Mouse (Mus musculus): Measurements from ENCODE around the gene Chmp4b. TPM values are rescaled to one million over a fixed set of nuclear protein-coding genes. Genes with fewer than 3 reads are reported as not detected.
A peak's percentile ranks its signal among the peaks of the same experiment; 100 is the strongest.

Chmp4b gene
- total RNA-seq, 2 experiments from 2014 or later, result 91.1 to 97.2 TPM

- peak; percentile 15 for DNase-seq
Observed at GRCm38 (mm10) chr2:154676653-154677609, 25.4 kb downstream of the Chmp4b start.

GRCm38 (mm10) chr2:154677651-154678139, 26.2 kb downstream of the Chmp4b start:
- DNase-seq, result peak; percentile 53
- intact Hi-C loops (cut with DNase I; ENCODE audit: low total_unique reads), result no loop called here

More at GRCm38 (mm10) chr2:154676653-154677609, 25.4 kb downstream of the Chmp4b start:
- intact Hi-C loops (cut with DNase I; ENCODE audit: low total_unique reads), result no loop called here

DNA sequence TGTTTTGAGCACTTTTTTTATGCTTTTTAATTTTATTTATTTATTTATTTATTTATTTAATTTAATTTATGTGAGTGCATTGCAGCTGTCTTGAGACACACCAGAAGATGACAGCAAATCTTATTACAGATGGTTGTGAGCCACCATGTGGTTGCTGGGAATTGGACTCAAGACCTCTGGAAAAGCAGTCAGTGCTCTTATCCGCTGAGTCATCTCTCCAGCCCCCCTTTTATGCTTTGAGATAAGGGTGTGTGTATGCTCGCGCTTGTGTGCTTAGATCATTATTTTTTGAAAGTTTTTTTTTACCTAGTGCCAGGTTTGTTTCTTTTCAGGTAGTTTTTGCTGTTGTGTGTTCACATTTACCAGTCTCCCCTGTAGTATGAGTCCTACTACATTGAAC, 27.5 kb downstream of the Chmp4b start:
- intact Hi-C loops (cut with DNase I; ENCODE audit: low total_unique reads), result no loop called here
- DNase-seq, result no peak

GRCm38 (mm10) chr2:154680337-154680736, 28.8 kb downstream of the Chmp4b start:
- no peak for DNase-seq
- intact Hi-C loops (cut with DNase I; ENCODE audit: low total_unique reads), result no loop called here

- intact Hi-C loops (cut with DNase I; ENCODE audit: low total_unique reads), result no loop called here
Observed at GRCm38 (mm10) chr2:154680941-154681340, 29.4 kb downstream of the Chmp4b start.

DNA sequence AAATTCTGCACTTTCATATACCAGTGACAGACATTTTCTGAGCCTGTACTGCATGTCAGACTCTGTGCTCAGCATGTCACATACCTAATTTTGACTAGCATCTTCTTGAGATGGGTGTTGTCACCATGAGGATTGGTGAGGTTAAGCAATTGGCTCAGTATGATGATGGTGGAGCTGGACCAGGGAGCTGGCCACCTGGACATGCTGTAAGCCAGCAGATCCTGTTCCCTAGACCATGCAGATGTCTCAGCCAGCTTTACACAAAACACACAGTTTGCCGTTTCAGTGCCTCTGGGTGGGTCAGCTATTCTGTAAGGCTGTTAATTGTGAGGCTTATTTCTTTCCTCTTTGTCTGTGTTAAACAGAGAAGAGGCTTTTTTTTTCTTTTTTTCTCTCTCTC, 31.2 kb downstream of the Chmp4b start:
- no peak for DNase-seq
- intact Hi-C loops (cut with DNase I; ENCODE audit: low total_unique reads), result no loop called here

More at GRCm38 (mm10) chr2:154680941-154681340, 29.4 kb downstream of the Chmp4b start:
- no peak for DNase-seq

GRCm38 (mm10) chr2:154684901-154685470, 33.5 kb downstream of the Chmp4b start:
- DNase-seq, result no peak
- intact Hi-C loops (cut with DNase I; ENCODE audit: low total_unique reads), result no loop called here

- no peak for DNase-seq
Observed at GRCm38 (mm10) chr2:154685772-154686171, 34.3 kb downstream of the Chmp4b start.

DNA sequence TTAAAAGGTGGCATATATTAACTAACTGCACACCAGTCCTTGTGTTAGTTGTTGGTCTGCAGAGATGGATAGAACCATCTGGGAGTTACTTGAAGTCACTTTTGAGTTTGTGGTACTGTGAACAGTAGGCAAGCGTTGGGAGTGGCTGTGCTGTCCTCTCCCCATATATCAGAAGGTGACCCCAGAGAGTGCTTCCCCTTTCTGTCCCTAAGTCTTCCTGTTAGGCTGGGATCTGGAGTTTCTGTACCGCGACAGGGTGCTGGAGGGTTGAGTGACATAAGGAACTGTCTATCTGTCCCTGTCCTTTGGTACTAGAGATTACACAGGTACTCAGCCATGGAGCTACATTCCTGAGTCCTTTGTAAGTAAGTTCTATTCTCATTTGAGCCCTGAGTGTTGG, 35.3 kb downstream of the Chmp4b start:
- no peak for DNase-seq
- intact Hi-C loops (cut with DNase I; ENCODE audit: low total_unique reads), result no loop called here

More at GRCm38 (mm10) chr2:154685772-154686171, 34.3 kb downstream of the Chmp4b start:
- intact Hi-C loops (cut with DNase I; ENCODE audit: low total_unique reads), result no loop called here

DNA sequence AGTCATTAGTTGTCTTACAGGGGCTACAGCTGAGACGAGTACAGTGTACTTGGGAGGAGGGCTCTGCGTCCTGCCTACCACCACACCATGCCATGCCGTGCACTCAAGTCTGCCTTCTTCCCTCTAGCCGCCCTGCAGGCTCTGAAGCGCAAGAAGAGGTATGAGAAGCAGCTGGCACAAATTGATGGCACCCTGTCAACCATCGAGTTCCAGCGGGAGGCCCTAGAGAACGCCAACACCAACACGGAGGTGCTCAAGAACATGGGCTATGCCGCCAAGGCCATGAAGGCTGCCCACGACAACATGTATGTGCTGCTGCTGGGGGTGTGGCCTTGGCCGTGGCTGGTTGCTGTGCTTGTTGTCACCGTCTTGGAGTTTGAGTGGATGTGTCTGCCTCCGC, 37.9 kb downstream of the Chmp4b start:
- no peak for DNase-seq
- intact Hi-C loops (cut with DNase I; ENCODE audit: low total_unique reads), result no loop called here

DNA sequence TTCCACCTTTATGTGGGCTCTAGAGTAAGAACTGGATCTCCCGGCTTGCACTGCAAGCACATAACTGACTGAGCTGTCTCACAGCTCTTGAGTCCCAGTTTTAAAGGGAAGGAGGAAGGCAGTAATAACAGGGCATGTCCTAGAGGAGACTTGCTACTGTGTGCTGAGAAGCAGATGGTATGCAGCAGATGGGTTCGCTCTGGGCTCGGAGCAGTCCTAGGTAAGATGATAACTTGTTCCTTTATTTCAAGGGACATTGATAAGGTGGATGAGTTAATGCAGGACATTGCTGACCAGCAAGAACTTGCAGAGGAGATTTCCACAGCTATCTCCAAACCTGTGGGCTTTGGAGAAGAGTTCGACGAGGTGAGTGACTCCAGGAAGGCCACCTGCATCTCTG, 39.5 kb downstream of the Chmp4b start:
- intact Hi-C loops (cut with DNase I; ENCODE audit: low total_unique reads), result no loop called here
- DNase-seq, result no peak

DNA sequence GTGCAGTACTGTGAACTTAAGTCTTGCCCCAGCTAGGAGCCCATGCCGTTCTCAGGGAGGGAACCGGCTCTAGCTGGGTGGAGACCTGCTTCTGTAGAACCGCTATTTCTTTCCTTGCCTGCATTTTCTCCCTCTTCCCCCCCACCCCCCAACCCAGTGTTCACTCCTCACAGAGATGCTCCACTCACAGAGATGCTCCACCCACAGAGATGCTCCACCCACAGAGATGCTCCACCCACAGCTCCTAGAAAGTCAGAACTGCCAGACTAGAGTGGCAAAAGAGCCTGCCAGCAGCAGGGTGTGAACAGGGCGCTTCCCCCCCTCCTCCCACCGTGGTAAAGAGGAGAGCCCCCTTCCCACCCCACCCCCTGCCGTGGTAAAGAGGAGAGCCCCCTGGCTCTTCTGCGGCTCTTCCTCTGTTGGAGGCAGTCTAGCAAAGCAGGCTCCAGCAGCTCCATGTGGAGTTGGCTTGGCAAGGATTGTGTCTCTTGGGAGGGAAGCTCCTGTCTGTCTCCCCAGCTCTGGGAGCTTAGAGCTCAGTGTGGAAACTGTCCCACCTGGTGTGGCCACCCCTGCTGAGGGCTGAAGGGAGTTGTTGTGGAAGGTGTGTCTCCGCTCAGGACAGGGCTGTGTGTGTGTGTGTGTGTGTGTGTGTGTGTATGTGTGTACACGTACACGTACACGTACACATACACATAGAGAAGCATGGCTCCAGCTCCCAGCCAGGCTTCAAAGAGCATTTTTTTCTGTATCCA, 41.9 kb downstream of the Chmp4b start:
- no peak for DNase-seq
- intact Hi-C loops (cut with DNase I; ENCODE audit: low total_unique reads), result no loop called here

DNA sequence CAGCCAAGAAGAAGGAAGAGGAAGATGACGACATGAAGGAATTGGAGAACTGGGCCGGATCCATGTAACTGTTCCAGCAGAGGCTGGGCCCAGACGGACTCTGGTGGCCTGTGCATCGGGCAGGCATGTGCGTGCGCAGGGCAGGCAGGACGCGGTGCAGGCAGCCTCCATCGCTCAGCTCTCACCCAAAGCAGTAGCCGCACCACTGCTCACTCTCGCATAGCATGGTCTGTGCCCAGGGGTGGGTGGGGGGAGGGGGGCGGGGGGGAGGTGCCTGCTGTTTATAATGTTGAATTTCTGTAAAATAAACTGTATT, 42.4 kb downstream of the Chmp4b start:
- intact Hi-C loops (cut with DNase I; ENCODE audit: low total_unique reads), result no loop called here

DNA sequence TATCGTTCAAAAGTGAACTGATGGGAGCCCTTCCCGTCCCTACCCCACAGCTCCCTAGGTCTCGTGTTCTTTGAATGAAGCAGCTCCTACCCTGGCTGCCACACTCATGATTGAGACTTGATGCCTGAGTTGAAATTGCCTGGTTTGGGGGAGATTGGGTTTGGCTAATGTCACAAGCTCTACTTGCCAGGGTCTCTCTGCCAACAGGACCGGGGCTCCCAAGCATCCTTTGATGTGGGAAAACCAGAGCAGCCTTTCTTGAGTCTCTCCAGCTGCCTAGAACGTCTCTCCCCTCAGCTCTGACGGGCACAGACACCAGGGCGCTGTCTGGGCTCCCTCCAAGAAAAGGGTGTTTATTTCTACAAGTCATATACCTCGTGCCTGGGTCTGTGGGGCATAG, 44.2 kb downstream of the Chmp4b start:
- DNase-seq, result no peak
- intact Hi-C loops (cut with DNase I; ENCODE audit: low total_unique reads), result no loop called here

More for the DNA sequence above, 42.4 kb downstream of the Chmp4b start:
- peak; percentile 55 for DNase-seq

DNA sequence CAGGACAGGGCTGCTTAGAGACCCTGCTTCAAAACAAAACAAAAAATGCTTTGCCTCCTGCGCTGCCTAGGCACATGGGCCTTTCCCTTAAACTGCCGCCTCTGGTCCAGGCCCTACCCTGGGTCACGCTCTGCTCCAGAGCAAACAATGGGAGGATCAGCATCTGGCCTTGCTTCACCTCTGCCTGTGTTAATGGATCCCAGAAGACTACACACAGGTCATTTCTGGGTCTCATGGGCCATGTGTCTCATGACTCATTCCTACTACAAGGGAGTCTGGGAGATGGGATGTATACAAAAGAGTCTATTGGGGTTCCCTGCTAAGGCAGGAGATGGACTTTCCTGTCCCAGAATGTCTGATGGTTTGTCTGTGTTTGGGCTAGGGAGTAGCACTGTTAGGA, 45.2 kb downstream of the Chmp4b start:
- no peak for DNase-seq
- intact Hi-C loops (cut with DNase I; ENCODE audit: low total_unique reads), result no loop called here

- no peak for DNase-seq
- intact Hi-C loops (cut with DNase I; ENCODE audit: low total_unique reads), result no loop called here
Observed at GRCm38 (mm10) chr2:154699360-154699759, 47.9 kb downstream of the Chmp4b start.

GRCm38 (mm10) chr2:154700177-154700576, 48.7 kb downstream of the Chmp4b start:
- DNase-seq, result no peak
- intact Hi-C loops (cut with DNase I; ENCODE audit: low total_unique reads), result loop anchor here (5.0 kb wide), 1 partner anchor 157 kb away; no protein-coding TSS in a partner anchor

- DNase-seq, result peak; percentile 64
- intact Hi-C loops (cut with DNase I; ENCODE audit: low total_unique reads), result loop anchor here (5.0 kb wide), 1 partner anchor 155 kb away; no protein-coding TSS in a partner anchor
Observed at GRCm38 (mm10) chr2:154702637-154703315, 51.3 kb downstream of the Chmp4b start.

DNA sequence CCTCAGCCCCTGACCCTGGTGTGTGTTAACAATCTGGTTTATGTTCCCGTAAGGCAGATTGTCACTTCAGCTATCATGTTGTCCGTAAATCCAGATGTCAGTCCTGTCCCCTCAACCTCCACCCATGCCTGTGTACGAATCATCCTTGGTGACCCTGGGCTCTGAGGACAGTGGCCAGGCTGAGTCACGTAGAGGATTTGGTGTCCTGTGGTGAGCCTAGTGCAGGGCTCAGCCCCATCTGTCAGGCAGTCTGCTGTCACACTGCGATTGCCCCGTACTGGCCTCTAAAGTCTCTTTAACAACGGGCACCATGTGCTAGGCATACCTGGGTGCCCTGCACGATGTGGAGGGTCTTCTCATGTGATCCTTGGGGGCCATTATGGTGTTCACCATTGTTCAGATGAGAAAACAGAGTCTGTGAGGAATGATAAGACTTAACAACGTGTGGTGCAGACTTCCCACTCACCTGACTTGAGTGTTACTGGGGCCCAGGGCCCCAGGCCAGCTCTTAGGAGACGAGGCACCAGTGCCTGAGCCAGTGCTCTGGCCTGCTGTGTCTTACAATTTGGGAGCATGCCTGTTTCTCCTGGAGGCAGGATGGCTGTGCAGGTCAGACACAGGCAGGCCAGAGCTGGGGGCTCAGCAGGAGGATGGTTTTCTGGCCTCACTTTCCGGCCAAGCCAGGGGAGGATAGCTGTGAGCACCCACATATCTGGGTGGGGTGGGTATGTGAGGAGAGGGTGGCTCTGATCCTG, 55.2 kb downstream of the Chmp4b start:
- intact Hi-C loops (cut with DNase I; ENCODE audit: low total_unique reads), result no loop called here
- no peak for DNase-seq
